ENCODE assay signal across 19 mouse cellular contexts in genomic region chr16:34385065-34385464, GRCm38 (mm10).
DNase-seq lines count a peak whose midpoint lies in the region; ATAC-seq and TF ChIP-seq lines count a peak whose summit lies in the region.
"Had no signal": no experiment of that assay in that cellular context is flagged by ENCODE, and none has a peak within 500 bp of the region (broad histone marks: within the 10 kb centered on the region; RNA-seq: fewer than 3 reads in every experiment).

No protein-coding gene starts in this region.

- no peak for ATAC-seq in kidney, embryonic 15.5 days (replicated peaks; ENCODE audit: low FRiP score)
- ATAC-seq: forebrain, embryonic 16.5 days; Patski had no signal

- no peak for DNase-seq in gastrocnemius, adult 2 months
- no peak for DNase-seq in gastrocnemius, adult 18-20 months (ENCODE audit: low spot score)
- DNase-seq in kidney, adult 18-20 months: peak; percentile 10
- no peak for DNase-seq in layer of hippocampus, adult 2 months (ENCODE audit: low spot score in 2 of 2)
- DNase-seq in layer of hippocampus, adult 9-10 months (ENCODE audit: low spot score): no peak
- DNase-seq in ovary, adult 18-20 months (ENCODE audit: low spot score): no peak
- DNase-seq: adrenal gland, postnatal 10 days; cerebellum, adult 18-20 months; cerebellum, adult 9-11 months; cerebellum, postnatal 36 days; gastrocnemius, postnatal 25 days had no signal

- 0 out of 2 replicates have a peak, but pooled peaks have one; percentile 3 for TF ChIP-seq CTCF in gastrocnemius, adult 2 months (IDR thresholded peaks at IDR 0.05)
- TF ChIP-seq CTCF in layer of hippocampus, adult 2 months (conservative IDR thresholded peaks at IDR 0.05): peak; percentile 22; the same call in 1 of the 2 replicates

- H3K4me3 ChIP-seq in gastrocnemius, adult 2 months: no peak overlapping the region
- H3K4me3 ChIP-seq in kidney, embryonic 15.5 days (replicated peaks): no peak overlapping the region
- H3K4me3 ChIP-seq in layer of hippocampus, adult 2 months: no peak overlapping the region
- H3K4me3 ChIP-seq: embryonic facial prominence, embryonic 13.5 days; forebrain, embryonic 12.5 days; heart, embryonic 12.5 days; hindbrain, embryonic 10.5 days had no signal

- H3K4me1 ChIP-seq in kidney, embryonic 15.5 days: no peaks in the 10 kb centered on the region; the same call in 1 of the 2 replicates
- H3K4me1 ChIP-seq: embryonic facial prominence, embryonic 13.5 days had no signal

- H3K4me2 ChIP-seq in kidney, embryonic 15.5 days: no peak overlapping the region
- H3K4me2 ChIP-seq: embryonic facial prominence, embryonic 13.5 days; forebrain, embryonic 12.5 days; heart, embryonic 12.5 days; hindbrain, embryonic 14.5 days had no signal

- intact Hi-C loops in gastrocnemius, adult 2 months (cut with DNase I): no loop called here

- 91% methylated on average over 8 of the region's 8 CpGs for WGBS in kidney, embryonic 15.5 days

- H3K27ac ChIP-seq in gastrocnemius, adult 2 months: no peak overlapping the region
- H3K27ac ChIP-seq in kidney, embryonic 15.5 days: no peak overlapping the region
- no peak overlapping the region for H3K27ac ChIP-seq in layer of hippocampus, adult 2 months
- H3K27ac ChIP-seq: embryonic facial prominence, embryonic 13.5 days; forebrain, embryonic 12.5 days; hindbrain, embryonic 10.5 days; hindbrain, embryonic 14.5 days had no signal

- no peaks in the 10 kb centered on the region for H3K9me3 ChIP-seq in kidney, embryonic 15.5 days (replicated peaks)
- H3K9me3 ChIP-seq: embryonic facial prominence, embryonic 13.5 days; forebrain, embryonic 12.5 days; heart, embryonic 12.5 days; hindbrain, embryonic 10.5 days had no signal

- H3K27me3 ChIP-seq in kidney, embryonic 15.5 days: no peaks in the 10 kb centered on the region
- H3K27me3 ChIP-seq: embryonic facial prominence, embryonic 13.5 days; forebrain, embryonic 12.5 days; heart, embryonic 12.5 days; Patski had no signal

- H3K9ac ChIP-seq in kidney, embryonic 15.5 days: no peak overlapping the region
- H3K9ac ChIP-seq: embryonic facial prominence, embryonic 13.5 days; forebrain, embryonic 12.5 days; heart, embryonic 12.5 days; hindbrain, embryonic 14.5 days had no signal

- H3K36me3 ChIP-seq in kidney, embryonic 15.5 days: no peaks in the 10 kb centered on the region; the same call in 1 of the 2 replicates
